Mouse (Mus musculus) kidney, adult 18-20 months (tissue): ENCODE data around the gene Hsdl1.

Experiments used
- DNase-seq: peaks from one replicate; pipeline ENCODE4 v3.0.0; 2021

The Hsdl1 gene

DNA sequence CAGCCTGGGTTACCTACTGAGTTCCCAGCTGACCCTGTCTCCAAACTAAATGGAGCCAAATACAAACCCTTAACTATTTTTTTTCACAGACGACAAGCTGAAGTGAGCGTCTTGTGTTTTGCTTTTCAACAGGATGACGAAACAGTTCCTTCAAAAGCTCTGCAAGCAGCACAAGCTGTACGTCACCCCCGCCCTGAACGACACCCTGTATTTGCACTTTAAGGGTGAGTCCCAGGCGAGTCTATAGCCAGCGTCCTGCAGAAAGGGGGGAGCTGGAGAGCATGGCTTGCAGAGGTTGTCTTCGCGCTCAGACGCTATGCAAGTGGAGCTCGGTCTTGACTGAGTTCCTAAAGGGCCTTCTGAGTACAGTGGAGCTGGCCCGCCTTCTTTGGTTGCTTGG is 4.1 kb upstream of the Hsdl1 start:
- DNase-seq = no peak

DNA sequence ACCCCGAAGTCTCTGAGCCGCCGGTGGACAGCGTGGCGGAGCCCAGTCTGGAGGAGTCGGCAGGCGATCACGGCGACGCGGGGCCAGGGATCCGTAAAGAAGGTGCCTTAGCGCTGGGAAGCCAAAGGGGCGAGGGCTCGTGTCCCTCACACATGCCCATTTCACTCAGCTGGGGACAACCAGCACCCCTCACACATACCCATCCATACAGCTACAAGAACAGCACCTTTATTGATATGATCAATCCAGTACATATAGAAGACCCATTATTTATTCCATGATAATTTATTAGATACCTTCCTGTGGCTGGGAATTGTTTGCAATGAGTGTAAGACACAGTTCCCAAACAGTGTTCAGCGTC is 363 bp upstream of the Hsdl1 start:
- DNase-seq = no peak

DNA sequence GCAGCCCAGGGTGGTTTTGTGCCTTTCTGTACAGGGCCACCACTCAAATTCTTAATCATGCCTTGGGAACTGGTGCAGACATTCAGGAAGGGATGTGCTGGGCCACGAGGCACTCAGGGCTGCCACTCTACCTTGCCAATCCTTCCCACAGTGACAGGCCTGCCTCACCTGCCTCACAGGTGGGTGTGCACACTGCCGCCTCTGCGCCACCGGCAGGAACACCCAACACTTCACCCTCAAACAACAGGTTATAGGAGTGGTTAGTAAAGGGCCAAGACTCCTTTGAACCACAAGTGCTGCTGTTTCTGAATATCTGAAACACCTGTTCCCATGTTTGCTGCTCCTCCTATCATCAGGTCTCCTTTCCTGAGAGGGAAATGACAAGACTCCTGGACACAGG is 2.6 kb downstream of the Hsdl1 start:
- DNase-seq = no peak

DNA sequence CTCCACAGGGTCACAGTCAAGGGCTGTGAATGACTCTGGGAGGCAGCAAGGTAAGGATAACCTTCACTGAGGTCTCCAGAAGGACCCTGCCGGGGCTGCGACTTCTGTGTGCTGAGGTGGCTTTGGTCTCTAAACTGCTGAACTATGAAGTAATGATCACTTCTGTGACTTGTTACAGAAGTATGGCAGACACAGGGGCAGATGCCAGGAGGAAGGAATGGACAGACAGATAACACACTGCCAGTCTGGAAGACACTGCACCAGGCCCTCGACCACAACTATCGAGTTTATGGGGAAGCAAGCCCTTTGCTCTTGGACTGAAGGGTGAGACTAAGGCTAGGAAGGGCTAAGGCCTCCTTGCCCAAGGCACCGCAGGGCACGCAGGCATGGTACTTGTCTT is 3.8 kb downstream of the Hsdl1 start:
- no peak for DNase-seq

DNA sequence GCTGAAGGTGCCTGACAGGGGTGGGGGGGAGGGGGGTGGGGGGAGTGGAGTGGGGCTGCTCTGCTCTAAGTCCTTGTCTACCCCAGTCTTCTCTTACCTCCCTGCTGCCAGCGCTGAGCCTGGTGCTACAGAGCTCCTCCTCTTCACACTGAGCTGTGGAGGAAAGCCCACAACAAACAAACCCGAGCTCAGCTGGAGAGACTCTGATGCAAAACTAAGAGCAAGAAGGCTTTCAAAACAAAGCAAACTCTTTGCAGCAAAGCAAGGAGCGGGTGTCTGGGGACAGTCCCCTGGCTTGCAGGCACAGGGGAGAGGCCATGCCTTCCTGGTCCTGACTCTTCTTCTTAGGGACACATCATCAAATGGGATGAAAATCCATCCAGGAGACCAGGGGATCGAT is 5.1 kb downstream of the Hsdl1 start:
- DNase-seq = no peak

DNA sequence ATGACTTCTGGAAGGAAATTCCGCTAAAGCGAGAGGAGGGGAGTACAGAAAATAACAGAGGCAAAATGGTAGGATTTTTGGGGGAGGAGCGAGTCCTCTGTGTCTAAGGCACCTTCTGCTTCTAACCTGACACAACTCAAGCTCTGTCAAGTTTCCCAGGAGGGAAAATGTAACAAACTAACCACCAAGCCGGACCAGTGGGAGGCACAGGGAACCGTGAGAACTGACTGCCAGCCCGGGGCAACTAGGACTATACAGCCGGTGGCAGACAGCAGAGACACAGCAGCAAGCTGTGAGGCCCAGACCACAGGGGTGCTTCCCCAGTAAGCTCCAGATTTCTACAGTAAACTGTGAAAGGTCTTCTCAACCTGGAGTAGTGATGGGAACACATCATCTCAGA is 6.0 kb downstream of the Hsdl1 start:
- no peak for DNase-seq

DNA sequence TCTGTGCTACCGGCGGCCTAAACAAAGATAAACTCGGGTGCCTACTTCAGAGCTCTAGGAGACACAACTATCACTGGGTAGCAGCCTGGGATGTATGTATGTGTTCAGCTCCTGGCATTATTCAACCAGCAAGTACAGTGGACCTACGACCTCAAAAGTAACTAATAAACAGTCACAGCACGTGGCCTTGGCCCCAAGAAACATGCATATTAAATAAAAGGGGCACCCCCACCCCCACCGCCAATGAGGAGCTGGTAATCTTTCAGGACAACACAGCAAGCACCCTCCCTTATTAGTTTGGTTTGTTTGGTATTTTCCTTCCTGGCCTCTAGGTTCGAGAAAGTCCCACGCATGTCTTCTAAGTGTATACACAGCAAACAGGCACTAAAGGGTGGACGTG is 6.7 kb downstream of the Hsdl1 start:
- DNase-seq = no peak

DNA sequence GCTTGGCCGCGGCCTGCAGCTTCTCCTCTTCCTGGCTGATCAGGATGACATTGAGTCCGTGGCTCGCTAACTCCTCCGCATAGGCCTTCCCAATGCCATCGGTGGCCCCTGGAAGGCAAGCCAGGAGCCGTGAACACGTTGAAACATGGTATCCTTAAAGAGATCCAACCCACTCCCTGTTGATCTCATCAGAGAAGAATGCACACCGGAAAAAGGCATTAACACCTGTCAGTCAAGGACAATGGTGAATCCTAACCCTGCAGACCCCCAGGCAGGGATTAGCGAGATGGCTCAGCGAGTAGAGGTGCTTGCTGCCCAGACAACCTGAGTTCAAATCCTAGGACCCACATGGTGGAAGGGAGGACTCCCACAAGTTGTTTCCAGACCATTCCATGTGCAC is 8.6 kb downstream of the Hsdl1 start:
- no peak for DNase-seq

DNA sequence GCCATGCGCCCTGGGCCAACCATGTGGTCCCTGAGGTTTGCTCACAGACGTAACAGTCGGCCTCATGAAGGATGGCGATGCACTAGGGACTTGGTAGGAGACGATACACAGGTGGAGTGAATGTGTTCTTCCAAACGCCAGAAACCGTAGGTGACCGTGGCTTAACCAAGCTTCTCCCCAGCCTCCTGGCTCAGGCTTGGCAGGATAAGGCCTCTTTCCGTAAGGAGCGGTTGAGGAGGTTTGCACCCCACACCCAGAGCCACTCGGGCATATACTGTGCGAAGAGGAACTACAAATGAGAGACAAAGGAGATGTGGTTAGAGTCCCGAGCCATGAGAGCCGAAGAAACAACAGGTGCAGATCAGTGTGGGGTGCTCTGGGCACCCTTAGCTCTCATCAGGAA is 11.1 kb downstream of the Hsdl1 start:
- DNase-seq = no peak

DNA sequence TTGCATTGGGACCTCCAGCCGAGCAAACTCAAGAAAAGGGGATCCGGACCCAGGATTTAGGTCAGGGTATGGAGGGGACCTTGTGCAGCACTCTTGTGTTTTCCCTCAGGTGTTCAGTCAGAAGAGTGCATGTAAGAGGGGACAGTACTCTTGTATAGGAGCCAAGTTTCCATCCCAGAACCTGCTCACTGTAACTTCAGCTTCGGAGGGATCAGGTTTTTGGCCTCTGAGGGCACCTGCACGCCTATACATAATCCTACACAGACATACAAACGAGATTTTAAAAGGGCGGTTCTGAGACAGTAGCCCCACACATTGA is 15.6 kb downstream of the Hsdl1 start:
- no peak for DNase-seq

DNA sequence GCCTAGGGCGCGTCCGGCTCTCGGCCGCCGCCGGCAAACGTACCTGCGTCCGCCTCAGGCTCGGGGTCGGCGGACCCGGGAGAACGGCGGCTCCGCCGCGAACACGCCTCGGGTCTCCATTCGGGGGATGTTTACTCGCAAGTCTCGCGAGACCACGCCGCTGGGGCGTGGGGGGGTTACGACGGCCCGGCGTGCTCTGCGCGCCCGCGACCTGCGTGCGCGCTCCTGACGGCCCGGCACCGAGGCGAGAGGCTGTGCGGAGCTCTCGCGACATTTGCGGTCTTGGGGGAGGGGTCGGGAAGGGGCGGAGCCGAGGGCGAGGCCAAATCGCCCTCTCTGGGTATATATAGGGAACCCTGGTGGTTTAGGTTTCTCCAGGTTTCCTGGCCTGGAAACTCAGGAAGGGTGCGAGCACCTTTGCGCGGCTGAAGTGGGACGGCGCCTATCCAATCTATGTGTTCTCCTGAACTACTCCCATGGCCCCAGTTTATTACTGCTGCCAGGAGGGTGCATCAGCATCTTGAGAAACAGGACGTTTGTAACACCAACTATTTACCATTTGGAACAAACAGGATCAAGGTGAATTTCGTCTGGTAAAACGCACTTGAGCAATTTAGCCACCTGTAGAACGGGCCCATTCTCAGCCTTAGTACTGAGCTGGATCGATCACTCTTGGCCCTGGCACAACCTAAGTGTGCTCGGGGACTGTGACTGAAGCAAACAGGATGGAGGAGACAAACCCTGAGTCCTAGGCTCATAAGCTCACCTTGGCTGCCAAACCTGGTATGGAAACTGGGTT is 16.2 kb downstream of the Hsdl1 start, which contains the start of gene Mbtps1:
Gene Mbtps1, minus strand, starts transcription at position 133 of the 799 bp plus-strand sequence.
- DNase-seq = peak; percentile 99

DNA sequence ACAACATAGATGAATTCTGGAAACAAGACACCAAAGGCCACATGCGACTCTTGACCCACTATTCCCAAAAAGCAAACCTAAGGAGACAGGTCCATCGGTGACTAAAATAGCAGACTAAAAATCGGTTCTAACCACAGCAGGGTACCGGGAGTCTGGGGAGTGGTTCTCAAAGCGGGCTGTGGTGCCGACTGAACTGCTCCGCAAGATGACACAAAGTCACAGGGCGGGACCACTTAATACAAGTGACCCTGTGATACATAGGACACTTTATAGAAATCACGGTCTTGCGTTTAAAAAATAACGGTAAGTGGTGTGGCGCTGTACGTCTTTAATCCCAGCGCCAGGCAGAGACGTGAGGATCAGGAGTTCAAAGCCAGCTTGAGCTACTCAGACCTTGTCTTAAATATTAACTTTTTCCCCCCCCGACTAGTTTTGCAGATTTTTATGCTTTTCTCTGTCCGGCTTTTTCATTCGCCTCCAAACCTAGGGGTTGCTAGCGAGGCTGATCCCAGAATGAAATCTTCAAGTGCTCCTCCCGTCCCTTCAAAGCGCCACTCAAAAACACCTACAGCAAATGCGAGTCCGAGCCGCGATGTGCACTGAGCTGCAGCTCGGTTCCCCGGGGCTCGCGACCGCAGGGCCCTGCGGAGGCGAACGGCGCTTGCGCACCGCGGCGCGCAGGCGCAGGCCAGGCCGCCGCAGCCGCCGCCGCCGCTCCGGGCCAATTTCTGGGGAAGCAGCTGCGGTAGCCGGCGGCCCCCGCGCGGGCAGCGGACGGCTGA is 17.0 kb downstream of the Hsdl1 start:
- no peak for DNase-seq

DNA sequence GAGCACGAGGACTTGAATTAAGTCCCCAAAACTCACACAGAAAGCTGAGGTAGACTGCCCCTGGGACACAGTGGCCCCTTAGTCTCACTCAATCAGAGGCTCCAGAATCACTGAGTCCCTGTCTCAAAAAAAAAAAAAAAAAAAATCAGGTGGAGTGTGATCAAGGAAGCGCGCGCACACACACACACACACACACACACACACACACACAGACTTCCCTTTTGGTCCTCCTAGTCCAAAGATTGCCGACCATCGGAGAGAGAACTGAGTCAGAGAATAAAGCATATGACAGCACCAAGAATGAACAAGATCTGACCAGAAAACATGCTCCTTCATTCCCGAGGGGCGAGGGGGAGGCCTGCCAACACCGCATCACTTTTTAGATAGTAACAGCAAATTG is 17.9 kb downstream of the Hsdl1 start:
- DNase-seq = no peak

DNA sequence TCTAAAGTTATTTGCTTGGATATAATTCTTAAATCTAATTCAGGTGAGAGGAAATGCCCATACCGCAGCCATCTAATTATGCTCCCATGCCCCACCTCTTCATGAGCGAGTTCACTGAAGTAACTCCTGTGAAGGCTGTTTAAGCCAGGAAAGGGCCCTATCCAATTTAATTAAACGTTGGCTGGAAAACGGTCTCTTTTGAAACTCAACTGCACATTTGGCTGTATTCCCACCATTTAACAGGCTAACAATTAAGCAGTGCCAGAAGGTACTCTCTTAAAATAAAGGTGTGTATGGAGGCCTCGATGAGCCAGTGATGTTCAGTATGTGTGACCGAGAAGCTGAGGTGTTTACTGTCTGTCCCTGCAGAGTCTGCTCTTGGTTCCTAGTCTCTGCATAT is 19.1 kb downstream of the Hsdl1 start:
- no peak for DNase-seq

DNA sequence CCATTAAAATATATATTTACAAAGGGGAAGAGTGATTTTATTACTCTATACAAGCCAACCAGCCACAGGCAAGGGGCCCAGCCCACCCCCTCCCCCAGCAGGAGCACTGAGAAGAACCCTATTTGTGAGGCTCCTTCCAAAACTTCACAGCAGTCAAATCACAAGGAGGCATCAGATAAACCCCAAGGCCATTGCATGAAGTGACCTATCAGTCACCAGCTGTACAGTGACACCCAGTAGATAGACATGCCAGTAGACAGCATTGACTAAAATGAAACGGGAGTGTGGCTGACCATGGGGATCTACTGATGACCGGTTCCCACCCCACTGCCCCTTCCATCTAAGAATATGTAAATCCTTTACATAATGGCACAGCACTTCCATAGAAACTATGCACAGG is 22.0 kb downstream of the Hsdl1 start:
- no peak for DNase-seq

DNA sequence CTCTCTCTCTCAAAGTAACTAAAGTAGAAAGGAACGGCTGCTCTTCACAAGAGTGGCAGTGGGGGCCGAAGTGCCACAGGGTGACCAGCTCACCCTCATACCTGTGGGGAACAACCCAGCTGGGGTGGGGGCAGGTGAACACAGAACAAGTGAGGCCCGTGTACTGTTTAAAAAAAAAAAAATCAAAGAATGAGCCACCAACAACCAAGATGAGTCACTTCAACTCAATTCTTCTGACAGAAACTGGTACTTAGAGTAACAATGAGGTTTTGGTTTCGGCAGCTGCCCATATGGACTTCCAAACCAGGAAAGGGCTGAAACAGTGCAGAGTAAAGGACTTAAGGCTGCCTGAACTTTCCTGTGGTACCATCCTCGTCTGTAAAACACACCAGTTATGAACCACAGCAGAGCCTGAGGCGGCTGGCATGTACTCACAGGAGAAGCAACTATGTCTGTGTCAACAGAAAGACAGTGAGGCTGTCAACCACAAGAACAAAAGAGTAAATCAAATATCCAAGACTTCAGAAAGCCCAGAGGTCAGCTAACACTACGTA is 26.3 kb downstream of the Hsdl1 start:
- no peak for DNase-seq

DNA sequence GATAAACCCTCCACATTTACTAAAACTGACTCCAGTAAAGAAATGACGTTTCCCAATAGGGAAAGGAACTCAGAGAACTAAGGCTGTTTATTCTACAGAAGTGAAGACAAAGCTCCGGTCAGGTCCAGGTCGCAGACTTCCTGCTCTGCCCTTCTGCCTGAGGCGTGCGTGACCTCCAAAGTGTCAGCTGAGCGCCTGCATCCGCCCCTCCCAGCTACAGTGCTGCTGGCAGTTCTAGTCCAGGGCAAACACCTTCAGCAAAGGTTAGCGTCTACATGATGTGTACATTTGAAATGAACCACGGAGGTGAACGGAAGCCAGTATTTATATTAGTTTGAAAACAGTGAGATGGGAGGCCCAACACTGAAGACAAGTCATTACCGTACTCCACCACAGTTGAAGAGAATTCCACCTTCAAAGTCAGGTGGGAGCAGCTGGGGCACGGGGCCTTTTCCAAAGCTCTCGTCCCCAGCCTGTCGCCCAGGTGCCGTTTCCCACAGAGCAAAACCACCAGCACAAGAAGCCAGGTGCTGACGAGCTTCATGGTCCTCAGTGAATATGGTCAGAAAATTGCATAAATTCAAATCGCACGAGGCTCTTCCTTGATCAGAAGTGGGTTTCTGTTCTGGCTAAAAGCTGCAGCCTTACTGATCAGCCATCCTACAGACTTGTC is 27.8 kb downstream of the Hsdl1 start:
- DNase-seq = peak; percentile 30

DNA sequence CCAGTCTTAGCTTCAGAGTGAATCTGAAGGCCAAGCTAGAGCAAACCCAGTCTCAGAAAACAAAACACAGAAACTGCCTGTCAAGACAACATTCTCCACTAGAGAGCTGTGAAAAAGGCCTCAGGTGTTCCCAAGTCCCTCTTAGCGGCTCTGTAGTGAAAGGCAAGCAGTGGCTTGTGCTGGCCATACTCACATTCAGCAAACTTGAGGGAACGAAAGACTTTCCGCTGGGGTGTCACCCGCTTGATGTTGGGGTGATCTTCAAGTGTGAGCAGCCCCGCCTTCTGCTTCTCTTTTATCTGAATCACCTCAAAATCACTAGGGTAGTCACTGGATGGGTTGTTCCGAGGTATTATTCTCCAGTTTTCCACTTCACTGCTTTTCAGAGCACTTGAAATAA is 29.2 kb downstream of the Hsdl1 start:
- no peak for DNase-seq

DNA sequence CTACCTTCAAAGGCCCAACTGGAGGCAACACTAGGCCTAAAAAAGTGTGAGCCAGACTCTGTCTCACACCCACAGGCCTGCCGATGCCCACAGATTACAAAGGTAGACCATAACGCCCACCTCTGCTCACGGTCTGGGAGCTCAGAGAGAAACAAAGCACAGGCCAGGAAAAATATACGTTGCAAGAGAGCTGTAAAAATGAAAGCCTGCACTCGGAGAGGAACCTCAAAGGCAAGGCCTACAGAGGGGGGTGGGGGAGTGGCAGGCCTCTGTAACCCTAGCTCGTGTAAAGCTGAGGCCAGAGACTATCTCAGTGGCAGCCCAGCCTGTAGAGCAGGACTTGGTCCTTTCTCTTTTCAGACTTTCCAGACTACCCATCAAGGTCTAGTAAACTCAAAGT is 29.8 kb downstream of the Hsdl1 start:
- DNase-seq = no peak

DNA sequence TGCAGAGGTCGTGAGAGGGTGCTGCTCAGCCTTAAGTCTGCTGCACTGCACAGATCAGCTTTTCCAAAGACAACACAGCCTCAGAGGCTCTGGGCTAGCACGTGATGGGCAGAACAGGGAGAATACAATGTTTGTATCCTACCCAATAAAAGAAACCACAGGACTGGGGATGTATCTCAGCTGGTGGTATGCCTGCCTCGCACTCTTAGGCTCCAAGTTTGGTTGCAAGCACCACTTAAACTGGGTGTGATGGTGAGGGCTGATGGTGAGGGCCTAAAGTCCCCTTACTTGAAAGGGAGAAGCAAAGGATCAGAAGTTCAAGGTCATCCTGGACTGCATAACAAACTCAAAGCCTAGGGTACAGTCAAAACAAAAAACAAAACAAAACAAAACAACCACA is 30.4 kb downstream of the Hsdl1 start:
- DNase-seq = no peak

DNA sequence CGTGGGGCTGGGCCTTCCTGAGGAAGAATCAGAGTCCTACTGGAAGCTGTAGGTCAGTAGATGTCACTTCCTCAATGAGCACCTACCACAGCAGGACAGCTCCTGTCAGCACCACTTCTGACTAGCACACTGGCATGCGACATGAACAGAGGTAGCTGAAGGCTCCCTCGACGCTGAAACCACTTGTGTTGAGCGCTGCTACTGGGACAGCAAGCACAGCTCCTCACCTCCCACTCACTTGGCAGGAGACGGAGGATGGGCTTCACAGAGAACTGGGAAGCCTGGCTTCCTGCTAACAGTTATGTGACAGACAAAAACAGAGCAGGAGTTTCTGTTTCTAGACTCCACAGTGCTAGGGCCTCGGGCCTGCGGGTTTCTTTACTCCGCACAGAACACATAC is 43.0 kb downstream of the Hsdl1 start:
- no peak for DNase-seq

DNA sequence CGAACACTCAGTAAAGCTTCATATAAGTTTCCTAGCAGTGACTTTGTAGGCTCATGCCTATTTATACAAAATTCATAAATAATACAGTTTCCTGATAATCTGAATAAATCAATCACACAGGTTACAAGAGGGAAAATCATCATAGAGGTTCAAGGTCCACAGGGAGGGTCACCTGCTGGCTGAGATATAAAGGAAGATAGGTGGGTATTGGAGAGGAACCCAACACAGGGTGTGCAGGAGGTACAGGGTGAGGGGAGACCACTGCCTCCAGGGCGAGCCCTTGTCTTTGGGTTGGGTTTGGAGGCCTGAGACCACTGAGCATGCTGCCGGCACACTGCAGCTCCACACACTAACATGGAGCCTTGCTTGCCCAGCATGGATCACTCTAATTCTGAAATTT is 43.6 kb downstream of the Hsdl1 start:
- DNase-seq = no peak

DNA sequence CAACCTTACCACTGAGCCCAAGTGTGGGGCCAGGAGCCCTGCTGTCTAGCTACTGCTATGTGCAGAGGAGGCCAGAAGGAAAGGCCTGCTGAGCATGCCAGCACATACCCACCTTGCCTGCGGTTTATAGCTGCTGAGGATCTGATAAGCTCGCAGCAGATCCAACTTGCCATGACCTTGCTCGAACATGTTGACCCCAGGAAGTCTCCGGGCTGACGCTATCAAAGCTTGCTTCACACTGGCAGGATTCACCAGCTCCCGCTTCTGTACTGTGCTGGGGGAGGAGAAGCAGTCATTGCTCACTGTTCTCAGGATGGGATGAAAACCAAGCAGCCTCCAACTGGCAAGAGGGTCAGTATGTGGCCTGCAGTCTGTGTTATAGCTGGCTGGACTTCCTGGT is 44.0 kb downstream of the Hsdl1 start:
- DNase-seq = no peak

DNA sequence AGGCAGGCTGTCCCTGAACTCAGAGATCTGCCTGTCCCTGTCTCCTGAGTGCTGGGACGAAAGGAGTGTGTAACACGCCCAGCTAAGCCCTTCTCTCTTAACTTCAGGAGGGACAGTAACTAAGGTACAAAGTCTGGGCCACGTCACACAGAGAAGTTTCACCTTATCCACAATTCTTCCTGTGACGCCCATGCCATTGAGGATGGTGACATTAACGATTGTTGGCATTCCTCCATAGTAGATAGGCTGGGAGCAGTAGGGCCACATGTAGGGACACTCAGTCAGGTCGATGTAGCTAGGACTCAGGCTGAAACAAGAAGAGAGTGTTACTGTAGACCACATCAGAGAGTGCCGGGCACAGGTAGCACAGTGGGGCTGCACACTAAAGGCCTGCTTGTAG is 46.2 kb downstream of the Hsdl1 start:
- no peak for DNase-seq
